Mouse (Mus musculus): ENCODE measurements at regions not wholly inside any gene's neighbourhood (a gene's known extent, or its start where the extent isn't known, plus 50 kb on each side); places are given as distances from the start of the nearest gene placed in this dataset.
"Not testable (repeated sequence)": the region's sequence is repeated elsewhere in the genome, so short reads cannot be mapped to it uniquely, and the experiment has no call there.

GRCm38 (mm10) chr4:110038696-110039095 lies 60.8 kb downstream of the Dmrta2 start:
- DNase-seq (ENCODE audit: low spot score), result no peak

GRCm38 (mm10) chr4:110044851-110045618 lies 67.2 kb downstream of the Dmrta2 start:
- no peak for DNase-seq (ENCODE audit: low spot score)

GRCm38 (mm10) chr4:110045651-110046269 lies 67.9 kb downstream of the Dmrta2 start:
- no peak for DNase-seq (ENCODE audit: low spot score)

- DNase-seq (ENCODE audit: low spot score), result no peak
Measured at GRCm38 (mm10) chr4:110046270-110046651, 68.4 kb downstream of the Dmrta2 start.

GRCm38 (mm10) chr4:110050393-110051280 lies 72.8 kb downstream of the Dmrta2 start:
- peak; percentile 12 for DNase-seq (ENCODE audit: low spot score)

GRCm38 (mm10) chr4:110051281-110051665 lies 73.4 kb downstream of the Dmrta2 start:
- no peak for DNase-seq (ENCODE audit: low spot score)

GRCm38 (mm10) chr4:110051872-110052271 lies 74.0 kb downstream of the Dmrta2 start:
- no peak for DNase-seq (ENCODE audit: low spot score)

GRCm38 (mm10) chr4:110052998-110053397 lies 75.1 kb downstream of the Dmrta2 start:
- DNase-seq (ENCODE audit: low spot score), result no peak

GRCm38 (mm10) chr4:110073836-110074235 lies 96.0 kb downstream of the Dmrta2 start:
- no peak for DNase-seq (ENCODE audit: low spot score)

- no peak for DNase-seq (ENCODE audit: low spot score)
Measured at GRCm38 (mm10) chr4:110083371-110083770, 105.5 kb downstream of the Dmrta2 start.

GRCm38 (mm10) chr4:110087570-110088247 lies 109.9 kb downstream of the Dmrta2 start:
- DNase-seq (ENCODE audit: low spot score), result no peak

- no peak for DNase-seq (ENCODE audit: low spot score)
Measured at GRCm38 (mm10) chr4:110093040-110093820, 115.4 kb downstream of the Dmrta2 start.

- no peak for DNase-seq (ENCODE audit: low spot score)
Measured at GRCm38 (mm10) chr4:110094541-110094940, 116.7 kb downstream of the Dmrta2 start.

- DNase-seq (ENCODE audit: low spot score), result no peak
Measured at GRCm38 (mm10) chr4:110095760-110096593, 118.1 kb downstream of the Dmrta2 start.

GRCm38 (mm10) chr4:110104119-110104518 lies 126.3 kb downstream of the Dmrta2 start:
- DNase-seq (ENCODE audit: low spot score), result not testable (repeated sequence)

GRCm38 (mm10) chr4:110106620-110107243 lies 128.9 kb downstream of the Dmrta2 start:
- DNase-seq (ENCODE audit: low spot score), result no peak

GRCm38 (mm10) chr4:110119438-110119837 lies 141.6 kb downstream of the Dmrta2 start:
- DNase-seq (ENCODE audit: low spot score), result no peak

GRCm38 (mm10) chr4:110119874-110120273 lies 142.0 kb downstream of the Dmrta2 start:
- DNase-seq (ENCODE audit: low spot score), result no peak

GRCm38 (mm10) chr4:110120761-110121160 lies 142.9 kb downstream of the Dmrta2 start:
- DNase-seq (ENCODE audit: low spot score), result no peak

- DNase-seq (ENCODE audit: low spot score), result no peak
Measured at GRCm38 (mm10) chr4:110121447-110121846, 143.6 kb downstream of the Dmrta2 start.

All from T-cell, adult 2 months (primary cell).